Mouse (Mus musculus) midbrain, embryonic 11.5 days (tissue): ENCODE results near the gene Mrpl54. TPM values are rescaled to one million over a fixed set of nuclear protein-coding genes. Genes with fewer than 3 reads are reported as not detected.

ENCODE experiments used
- ATAC-seq: fragments of 200-750 bp; cut with Nextera tagmentation; 2 replicates; pipeline ENCODE4 v1.8.0; 2017; ENCODE audit warnings: moderate TSS enrichment, moderate library complexity; ENCODE audit not compliant: low FRiP score
- DNase-seq: peaks from one replicate; pipeline ENCODE4 v3.0.0; 2015; ENCODE audit warnings: low spot score; ENCODE audit errors: missing footprints
- H3K27ac ChIP-seq: fragments of 300-500 bp; sonication (generic); 2 replicates; pipeline ENCODE4 v1.5.1; 2014; ENCODE audit warnings: low read depth, low read length
- H3K27me3 ChIP-seq: fragments of 300-500 bp; sonication (generic); 2 replicates; pipeline ENCODE4 v1.6.1; 2014; ENCODE audit warnings: mild to moderate bottlenecking, low read length, moderate library complexity, mixed read lengths; ENCODE audit not compliant: control insufficient read depth, insufficient read depth
- H3K36me3 ChIP-seq: fragments of 300-500 bp; sonication (generic); 2 replicates; pipeline ENCODE4 v1.6.1; 2014; ENCODE audit warnings: mild to moderate bottlenecking, low read length, moderate library complexity, mixed read lengths; ENCODE audit not compliant: control insufficient read depth, insufficient read depth
- H3K4me1 ChIP-seq: fragments of 300-500 bp; sonication (generic); 2 replicates; pipeline ENCODE4 v1.6.1; 2014; ENCODE audit warnings: low read length; ENCODE audit not compliant: control insufficient read depth, insufficient read depth
- H3K4me2 ChIP-seq: fragments of 300-500 bp; sonication (generic); 2 replicates; pipeline ENCODE4 v1.6.1; 2014; ENCODE audit warnings: mild to moderate bottlenecking, moderate library complexity
- H3K4me3 ChIP-seq: fragments of 300-500 bp; sonication (generic); 2 replicates; pipeline ENCODE4 v1.5.1; 2014; ENCODE audit warnings: low read depth, low read length
- H3K9ac ChIP-seq: fragments of 300-500 bp; sonication (generic); 2 replicates; pipeline ENCODE4 v1.6.1; 2014; ENCODE audit warnings: low read length
- H3K9me3 ChIP-seq: fragments of 300-500 bp; sonication (generic); 2 replicates; pipeline ENCODE4 v1.6.1; 2016; ENCODE audit warnings: low read length; ENCODE audit not compliant: control insufficient read depth
- WGBS: fragments of 180-500 bp; shearing (Covaris S2); extraction: QIAGEN DNeasy Blood & Tissue Kit; methylation state at CpG from one replicate; pipeline ENCODE4 v1.1.7; 2014; 5-methylcytosine and 5-hydroxymethylcytosine counted together
- polyA plus RNA-seq: library from polyadenylated mRNA; unstranded; fragments of >200 nt; fragmentation: Nextera tagmentation; extraction: Ambion mirVana; gene quantifications from 2 replicates; pipeline ENCODE4 v1.2.1, GENCODE M21; 2014

Mrpl54 gene
- 198 and 205 TPM in 2 replicates for polyA plus RNA-seq

GRCm38 (mm10) chr10:81266211-81267105 is at the start of gene Mrpl54, which contains the start of gene Apba3:
TSS of gene Mrpl54 (minus strand) at chr10:81266934.
TSS of gene Apba3 (plus strand) at chr10:81266960.
- WGBS = 1% methylated on average over 48 of the region's 48 CpGs
- peaks cover 12% of the 10 kb centered on the region for H3K36me3 ChIP-seq
- DNase-seq = peak; percentile 99

GRCm38 (mm10) chr10:81315587-81315986 is 48.9 kb upstream of the Mrpl54 start:
- Histone ChIP-seq H3K36me3 (peaks cover 17% of the 10 kb centered on the region), H3K4me1 (peaks cover 21% of the 10 kb centered on the region), H3K27ac (no peak overlapping the region)

More at GRCm38 (mm10) chr10:81266211-81267105, at the start of gene Mrpl54, which contains the start of gene Apba3:
- H3K4me3 ChIP-seq = peak within 1 kb of the TSS; percentile 67
- no peaks in the 10 kb centered on the region for H3K27me3 ChIP-seq
- H3K9me3 ChIP-seq = no peaks in the 10 kb centered on the region
- peak within 1 kb of the TSS; percentile 54 for H3K27ac ChIP-seq
- peaks cover 17% of the 10 kb centered on the region for H3K4me1 ChIP-seq
- H3K4me2 ChIP-seq = peak within 1 kb of the TSS; percentile 73
- peak; percentile 93 for ATAC-seq
- H3K9ac ChIP-seq = peak within 1 kb of the TSS; percentile 88

DNA sequence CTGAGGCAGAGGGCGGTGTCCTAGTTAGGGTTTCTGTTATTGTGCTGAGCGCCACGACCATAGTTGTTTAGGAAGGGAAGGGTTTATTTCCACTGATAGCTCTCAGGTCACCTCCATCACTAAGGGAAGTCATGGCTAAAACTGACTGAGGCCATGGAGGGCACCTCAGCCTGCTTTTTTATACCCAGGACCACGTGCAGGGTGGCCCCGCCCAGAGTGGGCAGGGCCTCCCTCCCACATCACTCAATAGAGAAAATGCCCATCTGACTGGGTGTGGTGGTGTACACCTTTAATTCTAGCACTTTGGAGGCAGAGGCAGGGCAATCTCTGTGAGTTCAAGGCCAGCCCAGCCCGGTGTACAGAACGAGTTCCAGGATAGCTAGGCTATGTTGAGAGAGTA is 47.5 kb upstream of the Mrpl54 start:
- WGBS = 84% methylated on average over 7 of the region's 7 CpGs
- Histone ChIP-seq H3K4me3 (no peak overlapping the region), H3K9ac (no peak overlapping the region), H3K9me3 (no peaks in the 10 kb centered on the region), H3K36me3 (peaks cover 20% of the 10 kb centered on the region), H3K4me2 (no peak overlapping the region), H3K27me3 (no peaks in the 10 kb centered on the region; the same call in 1 of the 2 replicates), H3K4me1 (peaks cover 13% of the 10 kb centered on the region), H3K27ac (no peak overlapping the region)
- ATAC-seq (no peak), DNase-seq (no peak)

More at GRCm38 (mm10) chr10:81315587-81315986, 48.9 kb upstream of the Mrpl54 start:
- no peak overlapping the region for H3K9ac ChIP-seq
- WGBS = 94% methylated on average over 16 of the region's 16 CpGs
- H3K27me3 ChIP-seq = no peaks in the 10 kb centered on the region; the same call in 1 of the 2 replicates
- no peak overlapping the region for H3K4me3 ChIP-seq
- ATAC-seq (no peak), DNase-seq (no peak)
- no peak overlapping the region for H3K4me2 ChIP-seq
- H3K9me3 ChIP-seq = no peaks in the 10 kb centered on the region

- DNase-seq (no peak), ATAC-seq (no peak)
- WGBS = 93% methylated on average over 13 of the region's 13 CpGs
- Histone ChIP-seq H3K9me3 (no peaks in the 10 kb centered on the region), H3K9ac (no peak overlapping the region), H3K27me3 (no peaks in the 10 kb centered on the region; the same call in 1 of the 2 replicates), H3K27ac (no peak overlapping the region), H3K4me3 (no peak overlapping the region), H3K36me3 (peaks cover 26% of the 10 kb centered on the region), H3K4me1 (peaks cover 11% of the 10 kb centered on the region), H3K4me2 (no peak overlapping the region)
Observed at GRCm38 (mm10) chr10:81313581-81313980, 46.8 kb upstream of the Mrpl54 start.

DNA sequence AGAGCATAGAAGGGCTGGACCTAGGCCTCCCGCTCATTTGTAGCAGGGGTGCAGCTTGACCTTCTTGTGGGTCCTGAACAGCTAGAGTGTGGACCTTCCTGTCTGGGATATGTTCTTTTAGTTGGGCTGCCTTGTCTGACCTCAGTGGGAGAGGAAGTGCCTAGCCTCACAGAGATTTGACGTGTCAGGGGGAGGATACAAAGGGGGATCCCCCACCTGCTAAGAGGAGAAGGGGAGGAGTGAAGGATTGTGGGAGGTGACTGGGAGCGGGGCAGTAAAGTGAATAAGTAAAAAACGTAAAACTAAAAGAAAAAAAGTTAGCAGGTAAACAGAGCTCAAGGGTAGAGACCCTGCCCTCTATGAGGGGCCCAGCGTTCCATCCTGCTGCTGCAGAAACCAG is 42.8 kb upstream of the Mrpl54 start:
- Histone ChIP-seq H3K27ac (no peak overlapping the region), H3K4me2 (no peak overlapping the region), H3K4me3 (no peak overlapping the region), H3K9ac (no peak overlapping the region), H3K9me3 (no peaks in the 10 kb centered on the region), H3K27me3 (no peaks in the 10 kb centered on the region), H3K36me3 (peaks cover 34% of the 10 kb centered on the region), H3K4me1 (peaks cover 1% of the 10 kb centered on the region; the same call in 1 of the 2 replicates)
- WGBS = 91% methylated on average over 5 of the region's 5 CpGs
- no peak for DNase-seq
- no peak for ATAC-seq

GRCm38 (mm10) chr10:81306837-81307682 is 40.3 kb upstream of the Mrpl54 start:
- Histone ChIP-seq H3K36me3 (peaks cover 29% of the 10 kb centered on the region), H3K4me1 (peaks cover 6% of the 10 kb centered on the region; the same call in 1 of the 2 replicates), H3K9me3 (no peaks in the 10 kb centered on the region), H3K4me2 (no peak overlapping the region), H3K4me3 (no peak overlapping the region), H3K27ac (no peak overlapping the region), H3K27me3 (no peaks in the 10 kb centered on the region), H3K9ac (no peak overlapping the region)
- WGBS = 94% methylated on average over 21 of the region's 21 CpGs
- DNase-seq (no peak), ATAC-seq (no peak)

DNA sequence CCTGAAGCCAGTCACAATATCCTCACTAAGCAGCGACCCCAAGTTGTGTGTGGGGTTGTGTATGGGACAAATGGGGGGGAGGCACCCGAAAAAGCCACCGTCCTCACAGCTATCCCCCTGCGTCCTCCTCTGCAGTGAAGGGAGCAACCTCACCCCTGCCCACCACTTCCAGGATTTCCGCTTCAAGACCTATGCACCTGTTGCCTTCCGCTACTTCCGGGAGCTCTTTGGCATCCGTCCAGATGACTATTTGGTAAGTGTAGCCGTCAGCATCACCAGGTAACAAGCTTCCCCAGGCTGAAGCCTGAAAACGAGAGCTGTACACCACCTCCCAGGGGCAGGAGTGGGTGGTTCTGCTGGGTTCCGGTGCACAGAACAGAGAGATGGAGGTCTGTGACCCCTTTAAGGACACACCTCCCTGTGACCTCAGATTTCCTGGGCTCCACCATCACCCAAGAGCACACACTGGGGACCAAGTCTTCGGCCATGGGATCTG is 39.5 kb upstream of the Mrpl54 start:
- Histone ChIP-seq H3K36me3 (peaks cover 21% of the 10 kb centered on the region), H3K27me3 (no peaks in the 10 kb centered on the region), H3K4me1 (peaks cover 10% of the 10 kb centered on the region), H3K9ac (no peak overlapping the region), H3K4me2 (no peak overlapping the region), H3K27ac (no peak overlapping the region), H3K4me3 (no peak overlapping the region), H3K9me3 (no peaks in the 10 kb centered on the region)
- DNase-seq (no peak), ATAC-seq (no peak)
- WGBS = 99% methylated on average over 12 of the region's 12 CpGs

- no peak overlapping the region for H3K27ac ChIP-seq
- no peak overlapping the region for H3K4me3 ChIP-seq
- 95% methylated on average over 14 of the region's 14 CpGs for WGBS
- H3K9ac ChIP-seq = no peak overlapping the region
- no peaks in the 10 kb centered on the region for H3K27me3 ChIP-seq
- peaks cover 21% of the 10 kb centered on the region for H3K36me3 ChIP-seq
- H3K9me3 ChIP-seq = no peaks in the 10 kb centered on the region
- peaks cover 10% of the 10 kb centered on the region for H3K4me1 ChIP-seq
- ATAC-seq (no peak), DNase-seq (no peak)
- H3K4me2 ChIP-seq = no peak overlapping the region
Observed at GRCm38 (mm10) chr10:81305663-81306062, 38.9 kb upstream of the Mrpl54 start.
